Mouse (Mus musculus): ENCODE measurements around the gene Gm7030. TPM values are rescaled to one million over a fixed set of nuclear protein-coding genes. Genes with fewer than 3 reads are reported as not detected.
"Not testable (repeated sequence)": the region's sequence is repeated elsewhere in the genome, so short reads cannot be mapped to it uniquely, and the experiment has no call there.

Gm7030 gene
- polyA plus RNA-seq, 1 experiment from 2014 or later: not detected

DNA sequence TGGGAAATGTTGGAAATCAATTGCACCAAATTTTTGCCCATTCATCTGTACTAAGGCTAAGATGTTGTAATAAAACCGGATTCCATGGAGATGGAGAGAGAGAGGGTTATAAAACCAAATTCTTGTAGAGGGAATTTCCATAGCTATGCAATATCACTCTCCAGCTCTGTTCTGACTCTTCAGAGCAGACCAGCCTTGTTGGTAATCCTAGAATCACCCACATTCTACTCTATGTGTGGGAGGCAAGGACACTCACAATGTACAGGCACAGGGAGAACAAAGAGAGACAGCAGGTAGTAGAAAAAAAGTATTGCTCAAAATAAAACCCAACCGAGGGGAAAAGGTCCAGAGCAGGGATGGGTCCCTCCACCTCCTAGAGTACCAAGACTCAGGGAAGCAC lies 37.3 kb downstream of the Gm7030 start:
- H3K4me2 ChIP-seq; H3K36me3 ChIP-seq (ENCODE audit: control insufficient read depth, insufficient read depth, low read length); H3K4me1 ChIP-seq (ENCODE audit: control insufficient read depth, insufficient read depth, low read length); ATAC-seq (ENCODE audit: low FRiP score); H3K27me3 ChIP-seq (ENCODE audit: control insufficient read depth, insufficient read depth, low read length); H3K4me3 ChIP-seq (ENCODE audit: low read depth, low read length); DNase-seq (ENCODE audit: low spot score, missing footprints); H3K9ac ChIP-seq (ENCODE audit: low read length); H3K27ac ChIP-seq (ENCODE audit: low read depth, low read length); H3K9me3 ChIP-seq (ENCODE audit: control insufficient read depth, low read length): not testable (repeated sequence)
- no CpG with 5 or more reads among the region's 2 CpGs for WGBS

DNA sequence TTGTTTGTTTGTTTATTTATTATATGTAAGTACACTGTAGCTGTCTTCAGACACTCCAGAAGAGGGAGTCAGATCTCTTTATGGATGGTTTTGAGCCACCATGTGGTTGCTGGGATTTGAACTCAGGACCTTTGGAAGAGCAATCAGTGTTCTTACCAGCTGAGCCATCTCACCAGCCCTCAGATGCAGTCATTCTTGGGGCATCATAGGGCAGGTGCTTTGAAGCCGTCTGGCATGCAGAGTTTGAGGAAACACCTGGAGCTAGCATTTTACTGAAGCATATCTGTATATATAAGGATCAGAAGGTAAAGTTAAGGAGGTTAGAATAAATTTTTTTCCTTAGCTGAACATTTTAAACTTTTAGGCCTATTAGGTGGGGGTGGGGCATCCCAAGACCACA lies 43.2 kb downstream of the Gm7030 start:
- not testable (repeated sequence) for H3K36me3 ChIP-seq (ENCODE audit: control insufficient read depth, insufficient read depth, low read length); H3K9me3 ChIP-seq (ENCODE audit: control insufficient read depth, low read length); DNase-seq (ENCODE audit: low spot score, missing footprints); H3K4me2 ChIP-seq; H3K27me3 ChIP-seq (ENCODE audit: control insufficient read depth, insufficient read depth, low read length); ATAC-seq (ENCODE audit: low FRiP score); H3K27ac ChIP-seq (ENCODE audit: low read depth, low read length); H3K9ac ChIP-seq (ENCODE audit: low read length); H3K4me1 ChIP-seq (ENCODE audit: control insufficient read depth, insufficient read depth, low read length); H3K4me3 ChIP-seq (ENCODE audit: low read depth, low read length)
- 88% methylated on average over 1 of the region's 1 CpGs for WGBS

DNA sequence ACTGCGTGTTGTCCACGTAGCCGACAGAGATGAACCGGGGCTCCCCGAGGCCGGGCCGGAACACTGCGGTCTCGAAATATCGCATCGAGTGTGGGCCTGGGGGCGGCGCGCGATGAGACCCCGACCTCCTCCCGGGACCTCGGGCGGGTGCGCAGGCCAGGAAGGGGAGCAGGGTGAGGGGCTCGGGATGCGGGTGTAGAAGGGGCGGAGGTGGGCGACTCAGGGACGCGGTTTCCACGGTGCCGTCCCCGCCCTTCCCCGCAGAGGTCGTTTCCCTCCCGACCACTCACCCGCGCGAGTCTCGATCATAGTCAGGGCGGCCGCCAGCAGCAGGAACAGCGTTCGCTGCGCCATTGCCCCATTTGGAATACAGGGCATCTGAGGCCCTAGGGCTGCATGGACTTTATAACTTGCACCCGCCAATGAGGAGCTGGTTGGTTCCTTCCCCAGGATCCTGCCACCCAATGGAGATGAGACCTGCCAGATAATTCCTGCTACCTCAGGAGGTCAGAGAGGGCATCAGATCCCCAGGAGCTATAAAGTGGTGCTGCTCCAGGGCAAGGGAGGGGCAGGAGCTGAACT lies 45.3 kb downstream of the Gm7030 start:
- peaks cover 6% of the 10 kb centered on the region; the same call in 1 of the 2 replicates for H3K4me1 ChIP-seq (ENCODE audit: control insufficient read depth, insufficient read depth, low read length)
- WGBS: under 1% methylated on average over 42 of the region's 42 CpGs
- DNase-seq (ENCODE audit: low spot score, missing footprints): no peak

DNA sequence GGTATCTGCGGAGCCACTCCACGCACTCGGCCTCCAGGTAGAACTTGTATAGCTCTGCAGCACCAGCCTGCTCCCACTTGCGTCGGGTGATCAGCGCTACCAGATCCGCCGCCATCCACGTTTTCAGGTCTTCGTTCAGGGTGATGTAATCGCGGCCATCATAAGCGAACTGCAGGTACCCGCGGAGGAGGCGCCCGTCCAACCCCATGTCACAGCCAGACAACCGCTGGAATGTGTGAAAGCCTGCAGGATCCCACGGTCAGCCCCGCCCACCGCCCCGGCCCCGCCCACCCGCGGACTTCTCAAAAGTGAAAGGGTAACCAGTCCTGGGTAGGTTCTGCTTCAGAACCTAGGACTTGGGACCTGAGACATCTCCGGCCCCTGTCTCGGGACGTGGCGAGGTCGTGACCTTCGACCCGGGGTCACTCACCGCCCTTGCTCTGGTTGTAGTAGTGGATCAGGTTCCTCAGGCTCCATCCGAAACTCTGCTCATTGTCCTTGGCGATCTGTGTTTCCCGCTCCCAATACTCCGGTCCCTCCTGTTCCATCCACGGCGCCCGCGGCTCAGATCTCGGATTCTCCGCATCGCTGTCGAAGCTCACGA lies 45.9 kb downstream of the Gm7030 start:
- ATAC-seq (ENCODE audit: low FRiP score): peak; percentile 84

More for the DNA sequence above, 45.3 kb downstream of the Gm7030 start:
- H3K27ac ChIP-seq (ENCODE audit: low read depth, low read length): no peak overlapping the region
- H3K9me3 ChIP-seq (ENCODE audit: control insufficient read depth, low read length): no peaks in the 10 kb centered on the region
- no peaks in the 10 kb centered on the region; the same call in 1 of the 2 replicates for H3K27me3 ChIP-seq (ENCODE audit: control insufficient read depth, insufficient read depth, low read length)
- no peaks in the 10 kb centered on the region for H3K36me3 ChIP-seq (ENCODE audit: control insufficient read depth, insufficient read depth, low read length)
- H3K9ac ChIP-seq (ENCODE audit: low read length): peak overlapping the region; percentile 76
- peak; percentile 62 for ATAC-seq (ENCODE audit: low FRiP score)
- peak overlapping the region; percentile 97 for H3K4me2 ChIP-seq
- peak overlapping the region; percentile 54 for H3K4me3 ChIP-seq (ENCODE audit: low read depth, low read length)

DNA sequence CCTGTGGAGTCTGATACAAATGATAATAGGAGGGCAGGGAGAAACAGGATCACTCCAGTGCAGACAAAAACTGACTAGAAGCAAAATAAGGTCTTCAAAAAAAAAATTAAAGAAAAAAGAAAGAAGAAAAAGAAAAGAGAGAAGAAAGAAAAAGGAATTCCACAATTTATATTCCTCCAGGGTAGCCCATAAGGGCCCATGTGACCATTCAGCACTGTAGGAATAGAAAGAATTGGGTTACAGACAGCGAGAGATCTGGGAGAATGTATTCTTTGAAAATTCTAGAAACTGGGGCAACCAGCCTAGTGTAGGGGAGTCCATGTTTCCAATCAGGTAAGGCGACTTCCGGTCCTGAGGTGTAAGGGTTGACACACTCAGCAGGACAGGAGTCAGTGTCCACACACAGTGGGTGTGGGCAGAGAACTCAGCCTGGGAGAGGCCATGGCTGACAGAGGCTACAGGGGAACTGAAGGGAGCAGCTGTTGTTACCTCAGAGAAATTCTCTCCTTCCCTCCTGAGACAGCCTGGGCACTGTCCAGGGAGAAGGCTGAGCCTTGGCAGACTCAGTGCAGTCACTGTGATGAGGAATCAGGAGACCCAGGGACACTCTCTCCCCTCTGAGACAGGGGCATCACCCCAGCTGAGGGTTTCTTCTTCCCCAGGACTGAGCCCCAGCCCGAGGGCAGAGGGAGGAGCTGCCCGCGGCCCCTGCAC lies 46.5 kb downstream of the Gm7030 start:
- not testable (repeated sequence) for H3K9ac ChIP-seq (ENCODE audit: low read length); H3K27ac ChIP-seq (ENCODE audit: low read depth, low read length); H3K4me1 ChIP-seq (ENCODE audit: control insufficient read depth, insufficient read depth, low read length); H3K9me3 ChIP-seq (ENCODE audit: control insufficient read depth, low read length); H3K36me3 ChIP-seq (ENCODE audit: control insufficient read depth, insufficient read depth, low read length); H3K27me3 ChIP-seq (ENCODE audit: control insufficient read depth, insufficient read depth, low read length); ATAC-seq (ENCODE audit: low FRiP score)
- peak overlapping the region; percentile 54 for H3K4me3 ChIP-seq (ENCODE audit: low read depth, low read length)
- peak; percentile 81 for DNase-seq (ENCODE audit: low spot score, missing footprints)
- H3K4me2 ChIP-seq: peak overlapping the region; percentile 97
- WGBS: 42% methylated on average over 5 of the region's 6 CpGs

More for the DNA sequence above, 45.9 kb downstream of the Gm7030 start:
- Histone ChIP-seq H3K36me3 (ENCODE audit: control insufficient read depth, insufficient read depth, low read length) (no peaks in the 10 kb centered on the region), H3K4me2 (peak overlapping the region; percentile 97), H3K9me3 (ENCODE audit: control insufficient read depth, low read length) (no peaks in the 10 kb centered on the region), H3K4me3 (ENCODE audit: low read depth, low read length) (peak overlapping the region; percentile 54), H3K4me1 (ENCODE audit: control insufficient read depth, insufficient read depth, low read length) (peaks cover 6% of the 10 kb centered on the region; the same call in 1 of the 2 replicates), H3K9ac (ENCODE audit: low read length) (peak overlapping the region; percentile 76), H3K27me3 (ENCODE audit: control insufficient read depth, insufficient read depth, low read length) (no peaks in the 10 kb centered on the region; the same call in 1 of the 2 replicates), H3K27ac (ENCODE audit: low read depth, low read length) (no peak overlapping the region)
- peak; percentile 97 for DNase-seq (ENCODE audit: low spot score, missing footprints)
- under 1% methylated on average over 46 of the region's 46 CpGs for WGBS

DNA sequence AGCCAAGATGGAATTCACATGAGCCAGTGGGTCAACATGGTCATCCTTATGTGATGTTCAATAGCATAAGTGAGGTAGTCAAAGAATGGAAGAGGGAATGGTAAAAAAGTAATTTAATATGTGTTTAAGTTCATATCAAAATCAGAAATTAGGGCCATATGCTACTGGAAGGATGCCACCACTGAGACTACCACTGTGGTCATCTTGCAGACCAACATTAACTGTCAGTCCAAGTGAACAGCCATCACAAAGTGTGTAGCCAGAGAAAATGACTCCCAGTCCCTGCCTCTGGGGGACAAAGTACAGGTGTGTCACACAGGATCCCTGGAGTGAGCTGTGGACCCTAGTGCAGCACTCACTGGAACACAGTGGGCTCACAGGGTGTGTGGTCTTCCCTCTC lies 47.3 kb downstream of the Gm7030 start:
- not testable (repeated sequence) for H3K36me3 ChIP-seq (ENCODE audit: control insufficient read depth, insufficient read depth, low read length); H3K27me3 ChIP-seq (ENCODE audit: control insufficient read depth, insufficient read depth, low read length); ATAC-seq (ENCODE audit: low FRiP score); H3K4me3 ChIP-seq (ENCODE audit: low read depth, low read length); H3K9me3 ChIP-seq (ENCODE audit: control insufficient read depth, low read length); H3K4me2 ChIP-seq; H3K9ac ChIP-seq (ENCODE audit: low read length); H3K4me1 ChIP-seq (ENCODE audit: control insufficient read depth, insufficient read depth, low read length); H3K27ac ChIP-seq (ENCODE audit: low read depth, low read length)
- peak; percentile 66 for DNase-seq (ENCODE audit: low spot score, missing footprints)

DNA sequence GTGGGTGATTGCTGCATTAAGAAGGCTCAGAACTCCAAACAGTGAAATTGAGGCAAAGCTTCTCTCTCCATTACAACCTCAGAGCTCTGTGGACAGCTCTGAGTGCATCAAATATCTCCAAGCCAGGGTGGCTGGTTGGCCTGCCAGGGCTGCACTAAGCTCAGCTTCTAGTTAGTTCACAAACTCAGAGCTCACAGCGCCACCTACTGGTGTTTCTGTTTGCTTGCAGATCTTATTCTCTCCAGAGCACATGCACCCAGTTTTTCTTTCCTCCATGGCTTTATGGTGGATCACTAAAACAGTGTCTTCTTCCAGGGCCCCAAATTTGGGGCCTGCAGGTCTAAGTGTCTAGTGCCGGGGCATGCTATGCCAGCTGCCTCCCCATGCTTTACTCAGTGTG lies 68.4 kb downstream of the Gm7030 start:
- Histone ChIP-seq H3K36me3 (ENCODE audit: control insufficient read depth, insufficient read depth, low read length) (no peaks in the 10 kb centered on the region), H3K4me2 (no peak overlapping the region), H3K27ac (ENCODE audit: low read depth, low read length) (no peak overlapping the region), H3K4me3 (ENCODE audit: low read depth, low read length) (no peak overlapping the region), H3K27me3 (ENCODE audit: control insufficient read depth, insufficient read depth, low read length) (no peaks in the 10 kb centered on the region), H3K9me3 (ENCODE audit: control insufficient read depth, low read length) (no peaks in the 10 kb centered on the region), H3K4me1 (ENCODE audit: control insufficient read depth, insufficient read depth, low read length) (no peaks in the 10 kb centered on the region), H3K9ac (ENCODE audit: low read length) (no peak overlapping the region)
- peak; percentile 92 for DNase-seq (ENCODE audit: low spot score, missing footprints)
- 27% methylated on average over 2 of the region's 2 CpGs for WGBS
- ATAC-seq (ENCODE audit: low FRiP score): no peak

Data from midbrain, embryonic 11.5 days (tissue).